Mouse (Mus musculus) urinary bladder, postnatal 14 days (tissue): ENCODE results near the gene Nfix.
A peak's percentile ranks its signal among the peaks of the same experiment; 100 is the strongest.
"Not testable (repeated sequence)": the region's sequence is repeated elsewhere in the genome, so short reads cannot be mapped to it uniquely, and the experiment has no call there.

Experiments
- DNase-seq: peaks from one replicate; pipeline ENCODE4 v3.0.0; 2021; ENCODE audit warnings: low spot score

Nfix gene

GRCm38 (mm10) chr8:84832759-84833742, 32.9 kb upstream of the Nfix start:
- no peak for DNase-seq

DNA sequence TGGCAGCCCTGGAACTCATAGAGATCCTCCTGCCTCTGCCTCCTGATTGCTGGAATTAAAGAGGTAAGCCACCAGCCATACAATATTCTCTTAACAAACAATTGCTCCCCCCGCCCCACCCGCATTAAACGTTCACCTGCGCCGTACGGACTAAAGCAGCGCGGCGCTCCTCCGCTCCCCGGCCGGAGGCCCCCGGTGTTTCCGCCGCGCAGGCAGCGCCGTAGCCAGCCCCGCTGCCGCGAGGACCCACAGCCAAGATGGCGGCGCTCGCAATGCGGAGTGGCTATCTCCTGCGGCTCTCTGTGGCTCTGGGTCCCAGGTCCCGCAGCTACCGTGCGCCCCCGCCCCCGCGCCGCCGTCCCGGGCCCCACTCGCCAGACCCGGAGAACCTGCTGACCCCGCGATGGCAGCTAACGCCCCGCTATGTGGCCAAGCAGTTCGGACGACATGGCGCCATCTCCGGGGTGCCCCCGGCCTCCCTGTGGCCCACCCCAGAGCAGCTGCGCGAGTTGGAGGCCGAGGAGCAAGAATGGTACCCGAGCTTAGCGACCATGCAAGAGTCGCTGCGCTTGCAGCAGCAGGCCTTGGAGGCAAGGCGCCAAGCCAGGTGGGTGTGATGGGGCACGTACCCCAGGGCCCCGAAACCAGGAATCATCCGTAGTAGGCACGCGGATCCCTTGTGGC, 32.0 kb upstream of the Nfix start:
- peak; percentile 79 for DNase-seq

DNA sequence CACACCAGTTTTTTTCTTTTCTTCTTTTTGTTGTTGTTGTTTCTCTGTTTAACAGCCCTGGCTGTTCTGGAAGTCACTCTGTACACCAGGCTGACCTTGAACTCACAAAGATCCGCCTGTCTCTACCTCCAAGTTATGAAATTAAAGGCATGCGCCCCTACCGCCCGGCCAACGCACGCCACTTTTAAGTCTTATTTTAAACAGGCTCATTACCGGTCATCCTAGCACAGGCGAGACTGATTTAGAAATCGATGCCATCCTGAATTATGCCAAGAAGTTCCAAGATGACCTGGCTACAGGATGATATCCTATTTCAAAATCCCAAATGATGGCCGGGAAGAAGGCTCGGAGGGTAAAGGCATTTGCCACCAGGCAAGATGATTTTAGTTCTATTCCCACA, 31.3 kb upstream of the Nfix start, which contains the start of gene Gadd45gip1:
Gene Gadd45gip1, plus strand, starts transcription at position 33 of the 400 bp plus-strand sequence.
- no peak for DNase-seq

DNA sequence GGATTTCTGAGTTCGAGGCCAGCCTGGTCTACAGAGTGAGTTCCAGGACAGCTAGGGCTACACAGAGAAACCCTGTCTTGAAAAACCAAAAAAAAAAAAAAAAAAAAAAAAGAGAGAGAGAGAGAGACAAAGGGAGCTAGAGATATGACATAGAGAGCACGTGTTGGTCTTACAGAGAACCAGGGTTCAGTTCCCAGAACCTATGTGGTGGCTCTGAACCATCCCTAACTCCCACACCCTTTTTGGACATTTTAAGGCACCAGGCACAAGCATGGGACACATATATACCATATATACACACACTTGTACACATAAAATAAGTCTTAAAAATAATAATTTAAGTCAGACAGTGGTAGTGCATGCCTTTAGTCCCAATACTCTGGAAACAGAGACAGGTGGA, 26.4 kb upstream of the Nfix start:
- DNase-seq: not testable (repeated sequence)

- DNase-seq: no peak
Measured at GRCm38 (mm10) chr8:84825636-84826035, 25.5 kb upstream of the Nfix start.

DNA sequence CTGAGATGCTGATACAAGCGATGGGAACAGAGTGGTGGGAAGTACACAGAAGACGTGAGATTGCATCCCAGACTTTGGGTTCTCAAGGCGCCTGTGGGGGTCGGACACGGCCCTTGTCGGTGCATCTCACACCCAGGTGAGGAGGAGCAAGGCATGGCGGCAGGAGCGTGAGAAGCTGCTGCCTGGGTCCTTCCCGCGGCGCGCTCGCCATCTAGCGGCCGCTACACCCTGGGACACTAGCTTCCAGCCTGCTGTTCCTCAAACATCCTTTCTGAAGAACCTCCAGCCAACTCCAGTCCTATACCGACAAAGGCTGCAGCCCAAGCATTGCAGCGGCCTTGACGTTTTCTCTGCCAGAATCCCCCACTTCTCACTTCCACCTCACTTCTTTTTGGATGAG, 23.5 kb upstream of the Nfix start:
- DNase-seq: peak; percentile 61

- DNase-seq: no peak
Measured at GRCm38 (mm10) chr8:84822723-84823122, 22.6 kb upstream of the Nfix start, which contains the start of gene Dand5. TSS of gene Dand5 (minus strand) at chr8:84822823.

DNA sequence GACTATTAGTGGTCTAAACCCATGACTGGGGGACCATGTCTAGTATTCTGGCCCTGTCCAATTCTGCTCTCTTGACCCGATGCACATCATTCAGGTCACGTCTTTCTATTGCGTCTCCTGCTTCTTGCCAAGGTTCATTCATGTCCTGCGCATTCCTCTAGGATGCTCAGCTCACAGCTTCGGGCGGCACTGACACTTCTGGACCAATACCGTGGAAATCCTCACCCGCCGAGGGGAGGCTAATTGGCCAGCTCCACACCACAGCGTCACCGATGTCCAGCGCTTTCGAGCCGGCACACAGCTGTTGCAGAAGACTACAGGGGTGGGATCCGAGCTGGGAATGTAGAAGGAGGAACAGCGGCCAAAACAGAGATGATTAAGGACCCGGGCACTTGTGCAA, 16.0 kb upstream of the Nfix start:
- DNase-seq: no peak

DNA sequence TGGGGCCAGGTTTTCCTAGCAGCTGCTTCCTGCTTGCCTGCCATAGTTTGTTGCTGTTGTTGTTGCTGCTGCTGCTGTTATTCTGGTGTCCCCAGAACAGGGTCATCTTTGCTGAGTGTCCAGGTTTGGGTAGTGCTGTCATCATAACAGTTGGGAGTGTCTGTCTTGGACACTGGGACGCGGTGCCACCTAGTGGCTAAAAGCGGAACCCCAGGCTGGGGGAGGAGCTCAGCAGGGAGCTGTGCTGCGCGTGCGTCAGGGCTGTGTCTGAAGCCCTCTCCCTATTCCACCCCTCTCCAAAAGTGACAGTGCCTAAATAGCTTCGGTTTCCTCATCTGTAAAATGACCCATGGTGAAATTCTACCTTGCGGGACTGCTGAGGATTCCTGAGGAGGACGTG, 15.4 kb upstream of the Nfix start:
- peak; percentile 96 for DNase-seq

DNA sequence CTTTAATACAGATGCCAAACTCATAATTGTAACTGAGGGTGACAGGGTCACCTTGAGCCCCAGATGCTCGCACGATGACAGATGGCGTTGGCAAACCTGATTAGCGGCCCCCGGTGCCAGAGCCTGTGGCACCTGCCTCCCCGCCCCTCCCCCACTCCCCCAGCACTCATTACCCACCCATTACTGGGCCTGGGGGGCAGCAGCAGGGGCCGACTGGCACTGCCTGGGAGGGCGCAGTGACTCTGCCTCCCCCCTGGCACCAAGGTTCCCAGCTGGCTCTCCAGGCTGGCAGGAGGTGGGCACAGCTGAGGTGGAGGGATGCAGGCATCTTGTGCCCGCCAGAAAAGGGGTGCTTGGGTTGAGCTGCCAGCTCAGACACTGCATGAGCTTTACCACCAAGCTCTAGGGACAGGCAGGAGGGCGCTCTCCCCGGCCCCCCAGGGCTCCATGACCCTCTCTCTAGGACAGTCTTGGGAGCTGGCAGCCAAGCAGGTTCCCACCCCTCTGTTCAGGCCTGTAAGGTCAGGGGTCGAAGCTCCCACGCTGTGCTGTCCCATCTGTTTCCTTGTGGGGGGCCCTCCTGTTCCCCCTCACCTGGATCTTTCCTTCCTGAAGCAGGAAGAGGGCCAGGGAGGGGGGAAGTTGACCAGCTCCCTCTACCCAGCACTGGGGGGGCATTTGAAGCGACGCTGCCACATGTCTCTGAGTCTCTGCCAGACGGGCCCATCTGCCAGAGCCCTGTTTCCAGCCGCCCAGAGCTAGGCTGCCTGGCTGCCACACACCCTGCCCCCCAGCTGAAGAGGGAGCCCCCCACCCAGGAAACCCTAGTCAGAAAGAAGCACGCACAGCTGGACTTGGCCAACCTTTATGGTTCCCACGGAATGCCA, 14.7 kb upstream of the Nfix start:
- DNase-seq: no peak

DNA sequence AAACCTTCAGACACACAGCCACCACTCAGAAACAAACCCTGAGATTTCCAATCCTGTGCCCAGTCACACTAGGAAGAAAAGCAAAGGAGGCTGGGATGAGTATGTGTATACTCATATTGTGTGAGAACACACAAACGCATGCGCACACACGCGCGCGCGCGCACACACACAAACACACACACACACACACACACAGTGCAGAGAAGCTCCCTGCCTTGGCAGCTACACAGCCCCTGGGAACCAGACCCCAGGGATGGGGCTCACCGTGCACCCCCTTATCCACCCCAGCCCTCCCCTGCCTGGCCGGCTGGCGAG, 14.1 kb upstream of the Nfix start:
- DNase-seq: no peak

DNA sequence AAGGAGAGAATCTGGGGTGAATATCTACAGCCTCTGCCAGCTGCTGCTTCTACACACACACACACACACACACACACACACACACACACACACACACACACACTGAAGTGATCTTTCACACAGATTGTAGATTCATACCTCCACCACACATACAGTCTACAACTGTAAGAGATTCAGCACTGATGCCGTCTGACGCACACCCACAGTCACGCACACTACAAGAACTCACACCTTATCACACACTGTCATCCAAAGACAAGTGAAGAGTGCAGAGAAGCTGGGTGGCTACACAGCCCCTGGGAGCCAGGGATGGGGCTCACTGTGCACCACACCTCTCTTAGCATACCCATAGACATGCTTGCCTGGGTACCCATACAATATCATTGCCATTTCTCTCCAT, 13.7 kb upstream of the Nfix start:
- no peak for DNase-seq

DNA sequence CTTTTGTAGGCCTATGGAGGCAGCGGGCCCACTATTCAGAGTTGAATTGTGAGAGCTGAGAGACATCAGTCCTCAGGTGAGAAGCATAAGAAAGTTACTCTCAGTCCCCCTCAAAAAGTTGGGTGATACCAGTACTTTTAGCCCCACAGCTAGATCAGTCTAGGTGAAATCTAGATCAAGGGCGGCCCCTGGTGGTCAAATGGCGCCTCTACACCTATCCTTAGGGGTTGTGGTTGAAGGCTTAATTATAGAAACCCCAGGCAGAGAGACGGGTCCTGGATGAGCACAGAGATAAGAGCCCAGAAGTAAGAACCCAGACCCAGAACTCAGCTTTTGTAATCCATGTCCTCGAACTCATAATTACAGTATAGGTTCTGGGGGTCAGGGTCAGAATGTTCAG, 12.9 kb upstream of the Nfix start:
- peak; percentile 84 for DNase-seq

DNA sequence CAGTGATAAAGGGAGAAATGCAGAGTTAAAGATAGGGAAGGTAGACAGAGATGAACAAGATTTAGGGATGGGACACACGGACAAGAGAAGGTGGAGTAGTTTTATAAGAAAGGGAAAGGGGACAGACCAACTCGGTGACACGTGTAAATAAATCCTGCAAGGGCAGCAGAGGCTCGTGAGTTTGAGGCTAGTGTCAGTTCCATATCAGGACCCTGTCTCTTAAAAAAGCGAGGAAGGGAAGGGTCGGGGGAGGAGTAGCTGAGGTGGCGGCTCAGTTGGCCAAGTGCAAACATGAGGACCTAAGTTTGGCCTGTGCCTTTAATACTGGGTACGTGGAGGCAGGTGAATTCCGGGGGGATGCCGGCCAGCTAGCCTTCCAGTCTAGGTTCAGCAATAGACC, 11.2 kb upstream of the Nfix start:
- DNase-seq: no peak

DNA sequence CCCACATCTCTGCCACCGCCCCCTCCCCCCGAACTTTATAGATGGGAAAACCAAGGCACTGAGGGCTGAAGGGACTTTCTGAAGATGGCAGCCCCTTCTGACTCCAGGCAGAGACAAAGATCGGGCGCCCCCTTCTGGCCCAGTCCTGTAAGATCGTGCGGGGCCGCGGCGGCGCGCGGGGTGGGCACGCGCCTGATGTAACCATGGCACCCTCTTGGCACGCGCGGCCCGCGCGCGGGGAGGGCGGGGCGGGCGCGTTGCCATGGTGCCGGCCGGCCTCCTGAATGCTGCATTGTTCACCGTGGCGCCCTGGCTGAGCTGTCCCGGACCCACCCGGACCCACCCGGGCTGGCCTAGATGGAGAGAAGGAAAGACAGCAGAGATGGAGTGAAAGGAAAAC, 10.8 kb upstream of the Nfix start:
- peak; percentile 92 for DNase-seq

DNA sequence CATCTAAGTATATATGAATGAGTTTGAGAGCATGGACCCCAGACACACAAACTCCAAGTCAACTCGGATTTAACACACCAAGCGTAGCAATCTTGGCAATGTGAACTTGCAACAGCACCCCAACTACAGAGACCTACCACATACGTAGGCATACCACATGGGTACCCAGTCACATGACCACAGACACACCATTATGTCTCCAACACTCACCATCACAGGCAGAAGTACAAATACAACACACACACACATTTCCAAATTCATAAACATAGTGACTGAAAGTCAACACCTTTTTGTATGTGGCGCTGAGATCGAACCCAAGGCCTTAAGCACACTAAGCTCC, 9.8 kb upstream of the Nfix start:
- DNase-seq: no peak

GRCm38 (mm10) chr8:84809109-84809940, 9.2 kb upstream of the Nfix start:
- DNase-seq: no peak

GRCm38 (mm10) chr8:84806031-84806430, 5.9 kb upstream of the Nfix start:
- no peak for DNase-seq

- DNase-seq: peak; percentile 70
Measured at GRCm38 (mm10) chr8:84799136-84799931, 810 bp downstream of the Nfix start.

GRCm38 (mm10) chr8:84798446-84799135, 1.6 kb downstream of the Nfix start:
- no peak for DNase-seq
